Mouse (Mus musculus) frontal cortex, postnatal 25 days (tissue): ENCODE measurements around the gene Wnt7b.

ENCODE experiments used
- DNase-seq, 2 experiments: peaks; one replicate each; pipeline ENCODE4 v3.0.0; 2022; ENCODE audit warnings: low spot score in 2 of 2

Gene Wnt7b

GRCm38 (mm10) chr15:85582356-85582910 lies at the start of gene Wnt7b:
TSS of gene Wnt7b (minus strand) at chr15:85582473.
- DNase-seq: no peak

- no peak for DNase-seq
Measured at GRCm38 (mm10) chr15:85631591-85631990, 49.3 kb upstream of the Wnt7b start.

GRCm38 (mm10) chr15:85629924-85630545 lies 47.8 kb upstream of the Wnt7b start:
- DNase-seq: no peak

- DNase-seq: peak in 1 of 2 experiments; percentile 18
Measured at GRCm38 (mm10) chr15:85625666-85626279, 43.5 kb upstream of the Wnt7b start.

- DNase-seq: no peak
Measured at GRCm38 (mm10) chr15:85622213-85622612, 39.9 kb upstream of the Wnt7b start.

- DNase-seq: no peak
Measured at GRCm38 (mm10) chr15:85615537-85616100, 33.3 kb upstream of the Wnt7b start.

GRCm38 (mm10) chr15:85615075-85615474 lies 32.8 kb upstream of the Wnt7b start:
- no peak for DNase-seq

GRCm38 (mm10) chr15:85613358-85614266 lies 31.3 kb upstream of the Wnt7b start:
- DNase-seq: peak in 1 of 2 experiments; percentile 41

GRCm38 (mm10) chr15:85612660-85613357 lies 30.5 kb upstream of the Wnt7b start:
- DNase-seq: no peak

GRCm38 (mm10) chr15:85611701-85612520 lies 29.6 kb upstream of the Wnt7b start:
- DNase-seq: no peak

- peak in 1 of 2 experiments; percentile 71 for DNase-seq
Measured at GRCm38 (mm10) chr15:85610618-85611218, 28.4 kb upstream of the Wnt7b start.

- DNase-seq: no peak
Measured at GRCm38 (mm10) chr15:85610120-85610519, 27.8 kb upstream of the Wnt7b start.

- no peak for DNase-seq
Measured at GRCm38 (mm10) chr15:85609266-85610004, 27.2 kb upstream of the Wnt7b start.

GRCm38 (mm10) chr15:85605962-85606610 lies 23.8 kb upstream of the Wnt7b start:
- DNase-seq: no peak

GRCm38 (mm10) chr15:85604938-85605337 lies 22.7 kb upstream of the Wnt7b start:
- DNase-seq: no peak

- DNase-seq: no peak
Measured at GRCm38 (mm10) chr15:85604507-85604906, 22.2 kb upstream of the Wnt7b start.

GRCm38 (mm10) chr15:85603422-85603821 lies 21.1 kb upstream of the Wnt7b start:
- no peak for DNase-seq

GRCm38 (mm10) chr15:85602733-85603132 lies 20.5 kb upstream of the Wnt7b start:
- no peak for DNase-seq

- no peak for DNase-seq
Measured at GRCm38 (mm10) chr15:85602021-85602420, 19.7 kb upstream of the Wnt7b start.
